Comparison of ENCODE assay signal across 8 mouse cellular contexts in the genomic region with DNA sequence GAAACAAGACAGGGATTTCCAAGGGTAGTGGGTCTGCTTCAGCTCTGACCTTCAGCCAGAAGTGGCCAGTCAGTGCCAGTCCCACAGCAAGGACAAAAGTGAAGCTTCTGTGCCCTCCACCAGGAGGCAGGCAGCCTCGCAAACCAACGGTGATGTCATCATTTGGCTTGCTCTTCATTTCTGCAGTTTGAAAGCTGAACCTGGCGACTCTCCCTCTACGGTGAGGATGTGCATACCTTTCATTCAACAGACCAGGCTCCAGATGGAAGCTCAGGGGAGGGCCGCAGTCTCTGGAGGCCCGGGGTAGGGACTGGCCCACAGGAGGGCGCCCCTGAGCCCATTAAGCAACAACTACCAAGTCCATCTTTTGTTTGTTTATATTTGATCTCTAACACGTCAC. TPM values are rescaled to one million over a fixed set of nuclear protein-coding genes. Genes with fewer than 3 reads are reported as not detected.
DNase-seq lines count a peak whose midpoint lies in the region; ATAC-seq lines count a peak whose summit lies in the region.

No protein-coding gene starts in this region.

- no peak overlapping the region for H3K27ac ChIP-seq in forebrain, embryonic 15.5 days (replicated peaks)

- intact Hi-C loops in heart, postnatal 10 days (cut with DNase I): loop anchor here (5.0 kb wide), 1 partner anchor 40 kb away; no protein-coding TSS in a partner anchor

- H3K4me2 ChIP-seq in forebrain, embryonic 15.5 days (replicated peaks): 0 out of 2 replicates have a peak overlapping the region, but pooled peaks have one; percentile 10

- no peak overlapping the region for H3K4me3 ChIP-seq in forebrain, embryonic 15.5 days

- H3K36me3 ChIP-seq in forebrain, embryonic 15.5 days: no peaks in the 10 kb centered on the region

- 0 out of 2 replicates have a peak, but pooled peaks cover 4% of the 10 kb centered on the region for H3K4me1 ChIP-seq in forebrain, embryonic 15.5 days

- H3K9ac ChIP-seq in forebrain, embryonic 15.5 days (replicated peaks): no peak overlapping the region

- 11% methylated on average over 8 of the region's 8 CpGs for WGBS in forebrain, embryonic 15.5 days

- DNase-seq in CD8-positive naive resting alpha-beta T cell, adult 2 months (ENCODE audit: low read depth in 2 of 2, low spot score in 2 of 2): peak; percentile 65 to 79
- DNase-seq in c-Kit-positive CD71-negative TER-119-negative erythroid progenitor cells, embryonic 14.5 days (ENCODE audit: low read depth): peak; percentile 17
- DNase-seq in heart, postnatal 10 days: peak; percentile 86 to 89
- DNase-seq in kidney, postnatal 4 days: peak; percentile 82 to 88
- DNase-seq in lung, adult 18-20 months: peak; percentile 61 to 80
- peak; percentile 62 for DNase-seq in testis, postnatal 14 days (ENCODE audit: low spot score)

- ATAC-seq in forebrain, embryonic 15.5 days (replicated peaks): peak; percentile 61; the same call in 1 of the 2 replicates
- ATAC-seq in neutrophil, adult 5-6 weeks (ENCODE audit: extremely low read depth, insufficient number of reproducible peaks, low FRiP score, poor library complexity, severe bottlenecking): peak; percentile 46; the same call in 1 of the 2 replicates

- no peaks in the 10 kb centered on the region for H3K9me3 ChIP-seq in forebrain, embryonic 15.5 days

- H3K27me3 ChIP-seq in forebrain, embryonic 15.5 days: no peaks in the 10 kb centered on the region

RNA-seq across cellular contexts. Expression of a gene that starts 43.5 kb away (rescaled TPM):
- 68.6 and 77.3 TPM in 2 replicates for polyA plus RNA-seq in forebrain, embryonic 15.5 days (2015; fragmentation: Nextera tagmentation; extraction: Ambion mirVana)
- 10 to 100 TPM; 50.3 to 51.4 TPM for total RNA-seq in heart, postnatal 10 days (2021)
- 38.9 and 39.3 TPM in 2 replicates for total RNA-seq in neutrophil, adult 5-6 weeks (2017)

Comparison
In these comparisons a context has a peak if more than half of its experiments do, and no peak if none do; other contexts are left out.
1. DNase-seq: peak in every context shown above with its lines; median percentile 88 in heart, postnatal 10 days; 85 in kidney, postnatal 4 days; 72 in CD8-positive naive resting alpha-beta T cell, adult 2 months; 70 in lung, adult 18-20 months; 62 in testis, postnatal 14 days; 17 in c-Kit-positive CD71-negative TER-119-negative erythroid progenitor cells, embryonic 14.5 days.